Mouse (Mus musculus): ENCODE results near the gene Fmnl2. TPM values are rescaled to one million over a fixed set of nuclear protein-coding genes. Genes with fewer than 3 reads are reported as not detected.

Gene Fmnl2
- polyA plus RNA-seq (2012; rRNA removed) = 26.4 and 27.2 TPM in 2 replicates
- polyA plus RNA-seq (2014; fragmentation: Nextera tagmentation; extraction: Ambion mirVana) = 12.6 and 13.6 TPM in 2 replicates

DNA sequence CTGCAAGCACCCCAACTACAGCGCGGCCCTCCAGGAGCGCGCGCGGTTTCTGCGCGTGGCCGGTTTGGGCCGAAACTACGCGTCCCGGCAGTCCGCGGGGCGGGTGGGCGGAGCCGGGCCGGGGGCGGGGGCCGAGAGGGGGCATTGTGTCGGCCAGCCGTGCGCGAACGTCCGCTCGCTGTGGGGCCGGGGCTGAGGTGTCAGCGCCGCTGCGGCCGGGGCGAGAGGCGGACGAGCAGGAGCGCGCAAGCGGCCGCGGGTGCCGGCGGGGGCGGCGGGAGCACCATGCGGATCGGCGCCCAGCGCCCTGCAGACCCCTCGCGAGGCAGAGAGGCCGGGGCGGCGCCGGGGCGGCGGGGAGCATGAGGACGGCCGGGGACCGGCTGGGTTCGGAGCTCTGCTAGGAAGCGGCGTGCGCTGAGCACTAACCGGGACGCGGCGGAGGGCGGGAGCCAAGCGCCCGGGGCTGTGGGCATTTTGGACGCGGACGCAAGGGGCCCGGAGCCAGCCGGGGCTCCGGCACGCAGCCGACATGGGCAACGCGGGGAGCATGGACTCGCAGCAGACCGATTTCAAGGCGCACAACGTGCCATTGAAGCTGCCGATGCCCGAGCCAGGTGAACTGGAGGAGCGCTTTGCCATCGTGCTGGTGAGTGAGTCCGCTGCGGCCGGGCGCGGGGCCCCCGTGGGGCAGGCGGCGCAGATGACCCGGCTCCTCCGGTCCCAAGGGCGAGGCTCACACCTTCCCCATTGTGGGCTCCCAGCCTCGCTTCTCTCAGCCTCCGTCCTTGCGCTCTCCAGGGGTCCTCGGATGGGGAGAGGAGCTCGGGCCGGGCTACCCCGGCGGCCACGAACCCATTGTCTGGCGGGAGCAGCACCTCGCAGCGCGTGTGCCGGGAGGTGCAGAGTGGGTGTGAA is at the start of gene Fmnl2:
Gene Fmnl2 (plus strand): TSS at position 250 of the 918 bp plus-strand sequence.
- 0% methylated on average over 65 of the region's 114 CpGs for WGBS
- peak within 1 kb of the TSS; percentile 72 for H3K4me2 ChIP-seq (replicated peaks; ENCODE audit: low read depth, low read length, severe bottlenecking)

DNA sequence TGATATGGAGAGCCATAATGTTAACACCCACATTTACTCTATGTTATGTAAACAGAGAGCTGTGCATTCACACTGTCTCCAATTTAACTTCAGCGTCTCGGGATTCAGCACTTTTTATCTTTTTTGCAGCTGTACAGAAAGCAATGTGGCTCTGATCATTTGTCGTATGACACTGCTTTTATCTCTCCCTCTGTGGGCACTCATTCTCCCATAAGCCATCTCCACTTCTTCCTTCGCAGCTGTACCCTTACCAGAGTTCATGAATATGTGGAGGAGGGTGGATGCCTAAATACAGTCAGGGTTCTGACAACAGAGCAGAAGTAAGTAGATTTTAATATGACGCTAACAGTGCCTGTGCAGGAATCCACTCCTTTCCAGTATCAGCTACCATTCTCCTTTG is 47.7 kb upstream of the Fmnl2 start:
- 87% methylated on average over 5 of the region's 5 CpGs for WGBS
- no peak overlapping the region for H3K9ac ChIP-seq (ENCODE audit: low read depth, low read length, severe bottlenecking)
- no peaks in the 10 kb centered on the region for H3K27me3 ChIP-seq (ENCODE audit: control insufficient read depth, insufficient read depth, low read length)
- H3K9me3 ChIP-seq (ENCODE audit: control insufficient read depth, low read length) = no peaks in the 10 kb centered on the region
- no peak for DNase-seq (ENCODE audit: low spot score)
- no peak overlapping the region for H3K4me3 ChIP-seq (replicated peaks; ENCODE audit: low read length)
- no peak overlapping the region for H3K4me2 ChIP-seq (replicated peaks; ENCODE audit: low read depth, low read length, severe bottlenecking)
- no peaks in the 10 kb centered on the region for H3K4me1 ChIP-seq (ENCODE audit: control insufficient read depth, insufficient read depth, low read length)
- no peak for ATAC-seq (ENCODE audit: low FRiP score, low read depth)
- no peak overlapping the region for H3K27ac ChIP-seq (replicated peaks; ENCODE audit: low read depth, low read length)
- H3K36me3 ChIP-seq (ENCODE audit: control insufficient read depth, insufficient read depth, low read length) = no peaks in the 10 kb centered on the region
- TF ChIP-seq POLR2A (IDR thresholded peaks at IDR 0.05; ENCODE audit: borderline replicate concordance, extremely low read depth, insufficient read depth, insufficient read length) = no peak

More for the DNA sequence above, at the start of gene Fmnl2:
- Histone ChIP-seq H3K4me3 (replicated peaks; ENCODE audit: low read length) (peak within 1 kb of the TSS; percentile 93), H3K9ac (ENCODE audit: low read depth, low read length, severe bottlenecking) (peak within 1 kb of the TSS; percentile 91), H3K36me3 (ENCODE audit: control insufficient read depth, insufficient read depth, low read length) (no peaks in the 10 kb centered on the region), H3K9me3 (ENCODE audit: control insufficient read depth, low read length) (no peaks in the 10 kb centered on the region), H3K27me3 (ENCODE audit: control insufficient read depth, insufficient read depth, low read length) (no peaks in the 10 kb centered on the region), H3K27ac (replicated peaks; ENCODE audit: low read depth, low read length) (peak within 1 kb of the TSS; percentile 89), H3K4me1 (ENCODE audit: control insufficient read depth, insufficient read depth, low read length) (peaks cover 33% of the 10 kb centered on the region)
- TF ChIP-seq POLR2A (IDR thresholded peaks at IDR 0.05; ENCODE audit: borderline replicate concordance, extremely low read depth, insufficient read depth, insufficient read length) = 0 out of 2 replicates have a peak, but pooled peaks have one; percentile 30
- ATAC-seq (ENCODE audit: low FRiP score, low read depth) (peak; percentile 92), DNase-seq (ENCODE audit: low spot score) (peak; percentile 69)

DNA sequence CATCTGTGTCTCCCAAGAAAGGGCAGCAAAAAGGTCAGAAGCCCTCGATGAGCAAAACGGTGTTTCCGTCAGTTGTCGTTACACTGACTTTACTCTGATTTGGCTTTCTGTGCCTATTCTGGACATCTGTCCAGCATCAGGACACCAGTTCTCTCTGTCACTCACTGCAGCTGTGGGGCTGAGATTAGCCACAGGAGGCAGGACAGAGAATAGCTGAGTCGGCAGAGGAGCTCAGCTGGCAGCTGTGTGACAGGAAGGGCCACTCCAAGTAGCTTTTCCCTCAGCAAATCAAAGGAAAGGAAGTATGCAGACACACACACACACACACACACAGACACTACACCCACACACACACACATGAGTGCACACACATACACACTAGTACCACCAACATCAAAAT is 46.0 kb upstream of the Fmnl2 start:
- Histone ChIP-seq H3K9me3 (ENCODE audit: control insufficient read depth, low read length) (no peaks in the 10 kb centered on the region), H3K4me2 (replicated peaks; ENCODE audit: low read depth, low read length, severe bottlenecking) (no peak overlapping the region), H3K4me3 (replicated peaks; ENCODE audit: low read length) (no peak overlapping the region), H3K9ac (ENCODE audit: low read depth, low read length, severe bottlenecking) (no peak overlapping the region), H3K27ac (replicated peaks; ENCODE audit: low read depth, low read length) (no peak overlapping the region), H3K27me3 (ENCODE audit: control insufficient read depth, insufficient read depth, low read length) (no peaks in the 10 kb centered on the region), H3K4me1 (ENCODE audit: control insufficient read depth, insufficient read depth, low read length) (no peaks in the 10 kb centered on the region), H3K36me3 (ENCODE audit: control insufficient read depth, insufficient read depth, low read length) (no peaks in the 10 kb centered on the region)
- 34% methylated on average over 5 of the region's 5 CpGs for WGBS
- ATAC-seq (ENCODE audit: low FRiP score, low read depth) (no peak), DNase-seq (ENCODE audit: low spot score) (no peak)
- TF ChIP-seq POLR2A (IDR thresholded peaks at IDR 0.05; ENCODE audit: borderline replicate concordance, extremely low read depth, insufficient read depth, insufficient read length) = no peak

DNA sequence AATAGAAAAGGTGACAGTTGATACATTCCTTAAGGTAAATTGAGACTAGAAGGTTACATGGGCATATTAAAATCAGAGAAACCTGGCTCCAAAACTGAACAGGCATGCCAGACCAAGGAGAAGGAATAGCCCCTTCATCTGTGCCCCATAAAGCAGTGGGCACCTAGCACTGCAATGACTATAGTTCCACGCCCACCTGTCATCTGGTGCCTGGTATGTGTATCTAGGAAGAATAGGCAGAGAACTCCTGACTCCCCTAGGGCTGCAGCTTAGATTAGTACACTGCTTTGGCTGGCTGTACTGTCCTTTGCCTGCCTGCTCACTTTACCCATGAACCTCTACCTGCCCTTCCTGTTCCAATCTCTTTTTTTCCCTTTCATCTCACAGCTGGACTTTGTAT is 40.3 kb upstream of the Fmnl2 start:
- Histone ChIP-seq H3K4me1 (ENCODE audit: control insufficient read depth, insufficient read depth, low read length) (no peaks in the 10 kb centered on the region), H3K27me3 (ENCODE audit: control insufficient read depth, insufficient read depth, low read length) (no peaks in the 10 kb centered on the region), H3K9ac (ENCODE audit: low read depth, low read length, severe bottlenecking) (no peak overlapping the region), H3K36me3 (ENCODE audit: control insufficient read depth, insufficient read depth, low read length) (no peaks in the 10 kb centered on the region), H3K9me3 (ENCODE audit: control insufficient read depth, low read length) (no peaks in the 10 kb centered on the region), H3K4me3 (replicated peaks; ENCODE audit: low read length) (no peak overlapping the region), H3K27ac (replicated peaks; ENCODE audit: low read depth, low read length) (no peak overlapping the region), H3K4me2 (replicated peaks; ENCODE audit: low read depth, low read length, severe bottlenecking) (no peak overlapping the region)
- ATAC-seq (ENCODE audit: low FRiP score, low read depth) (no peak), DNase-seq (ENCODE audit: low spot score) (no peak)
- TF ChIP-seq POLR2A (IDR thresholded peaks at IDR 0.05; ENCODE audit: borderline replicate concordance, extremely low read depth, insufficient read depth, insufficient read length) = no peak
- WGBS = 85% methylated on average over 1 of the region's 1 CpGs

DNA sequence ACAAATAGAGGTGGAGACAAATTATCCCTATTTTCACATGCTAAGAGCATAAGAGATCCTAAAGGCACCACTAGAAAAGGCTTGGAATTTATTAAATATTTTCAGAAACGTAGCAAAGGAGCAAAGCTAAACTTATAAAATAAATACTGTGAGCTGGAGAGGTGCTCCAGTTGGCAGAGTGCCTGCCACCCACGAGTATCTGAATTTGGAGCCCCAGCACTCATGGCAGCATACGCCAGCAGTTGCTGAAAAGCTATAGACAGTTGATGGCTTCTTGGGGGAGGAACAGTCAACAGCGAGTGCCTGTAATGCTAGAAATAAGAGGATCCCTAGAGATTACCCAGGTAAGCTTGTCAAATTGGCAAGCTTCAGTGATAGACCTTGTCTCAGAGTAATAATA is 38.7 kb upstream of the Fmnl2 start:
- no peak for TF ChIP-seq POLR2A (IDR thresholded peaks at IDR 0.05; ENCODE audit: borderline replicate concordance, extremely low read depth, insufficient read depth, insufficient read length)
- Histone ChIP-seq H3K9ac (ENCODE audit: low read depth, low read length, severe bottlenecking) (no peak overlapping the region), H3K4me3 (replicated peaks; ENCODE audit: low read length) (no peak overlapping the region), H3K4me1 (ENCODE audit: control insufficient read depth, insufficient read depth, low read length) (no peaks in the 10 kb centered on the region), H3K27me3 (ENCODE audit: control insufficient read depth, insufficient read depth, low read length) (no peaks in the 10 kb centered on the region), H3K4me2 (replicated peaks; ENCODE audit: low read depth, low read length, severe bottlenecking) (no peak overlapping the region), H3K36me3 (ENCODE audit: control insufficient read depth, insufficient read depth, low read length) (no peaks in the 10 kb centered on the region), H3K27ac (replicated peaks; ENCODE audit: low read depth, low read length) (no peak overlapping the region), H3K9me3 (ENCODE audit: control insufficient read depth, low read length) (no peaks in the 10 kb centered on the region)
- WGBS = 68% methylated on average over 4 of the region's 4 CpGs
- ATAC-seq (ENCODE audit: low FRiP score, low read depth) = no peak
- no peak for DNase-seq (ENCODE audit: low spot score)

Measured in limb, embryonic 14.5 days (tissue).